Mouse (Mus musculus) urinary bladder, adult 2 months (tissue): ENCODE results near the gene A630076J17Rik. TPM values are rescaled to one million over a fixed set of nuclear protein-coding genes. Genes with fewer than 3 reads are reported as not detected.

Source experiments
- DNase-seq: peaks from one replicate; pipeline ENCODE4 v3.0.0; 2022; ENCODE audit warnings: low spot score
- polyA plus RNA-seq: library from polyadenylated mRNA; depleted of rRNA; stranded (reverse); fragments of >200 nt; gene quantifications from 2 replicates; pipeline ENCODE4 v1.2.3, GENCODE M21; 2012; rRNA removed

Gene A630076J17Rik
- not detected in 2 replicates for polyA plus RNA-seq

DNA sequence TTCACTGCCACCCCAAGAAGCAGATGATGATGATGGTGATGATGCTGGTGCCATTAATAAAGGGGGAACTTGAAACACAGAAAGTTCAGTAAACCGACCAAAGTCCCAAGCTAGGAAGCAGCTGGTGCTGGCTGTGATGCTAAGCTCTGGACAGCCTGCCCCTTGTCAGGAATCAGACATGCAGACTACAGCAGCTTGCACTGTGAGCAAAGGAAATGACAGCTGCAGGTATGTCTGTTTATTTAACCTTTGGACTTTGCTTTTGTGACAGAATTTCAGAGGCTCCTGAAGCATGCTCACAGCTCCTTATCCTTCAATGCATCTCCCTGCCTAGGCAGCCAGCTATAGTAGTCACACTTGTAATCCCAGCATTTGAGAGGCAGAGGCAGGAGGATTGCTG lies at the start of gene A630076J17Rik:
Gene A630076J17Rik, plus strand, starts transcription at position 88 of the 400 bp plus-strand sequence.
- DNase-seq: no peak

DNA sequence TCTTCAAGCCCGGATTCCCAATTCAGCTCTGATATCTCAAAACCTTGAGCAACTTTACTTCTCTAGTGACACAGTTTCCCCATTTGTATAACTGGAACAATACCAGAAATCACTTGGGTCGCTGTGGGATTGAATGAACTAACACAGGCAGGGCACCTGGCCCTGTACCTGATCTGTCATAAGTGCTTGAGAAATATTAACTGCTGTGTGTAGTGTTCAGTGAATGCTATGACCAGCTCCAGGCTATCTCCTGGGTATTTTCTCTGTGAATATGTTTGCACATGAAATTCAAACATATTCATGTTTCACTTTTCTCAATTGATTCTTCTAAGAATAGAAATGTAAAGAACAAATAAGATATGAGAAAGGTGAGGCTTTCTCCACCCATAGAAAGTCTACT lies 49.6 kb upstream of the A630076J17Rik start:
- DNase-seq: no peak

DNA sequence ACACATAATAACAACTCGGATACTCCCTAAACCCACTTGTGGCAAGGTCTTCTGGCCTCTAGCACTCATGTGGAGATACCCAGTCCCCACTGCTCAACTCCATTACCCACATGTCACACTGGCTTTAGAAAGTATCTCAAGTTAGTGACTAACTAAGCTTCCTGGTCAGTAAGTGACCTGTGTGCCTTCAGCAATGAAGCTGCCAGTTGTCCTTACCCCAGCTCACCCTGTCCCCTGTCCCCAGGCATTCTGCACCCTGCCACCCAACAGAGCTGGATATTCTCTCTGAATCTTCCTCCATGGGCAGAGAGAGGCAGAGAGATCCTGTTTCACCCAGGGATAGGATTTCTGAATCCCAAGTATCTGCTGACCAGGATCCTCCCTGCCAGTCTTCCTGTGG lies 47.7 kb upstream of the A630076J17Rik start, which contains the start of gene Kcna10:
Gene Kcna10, plus strand, starts transcription at position 301 of the 400 bp plus-strand sequence.
- DNase-seq: no peak

DNA sequence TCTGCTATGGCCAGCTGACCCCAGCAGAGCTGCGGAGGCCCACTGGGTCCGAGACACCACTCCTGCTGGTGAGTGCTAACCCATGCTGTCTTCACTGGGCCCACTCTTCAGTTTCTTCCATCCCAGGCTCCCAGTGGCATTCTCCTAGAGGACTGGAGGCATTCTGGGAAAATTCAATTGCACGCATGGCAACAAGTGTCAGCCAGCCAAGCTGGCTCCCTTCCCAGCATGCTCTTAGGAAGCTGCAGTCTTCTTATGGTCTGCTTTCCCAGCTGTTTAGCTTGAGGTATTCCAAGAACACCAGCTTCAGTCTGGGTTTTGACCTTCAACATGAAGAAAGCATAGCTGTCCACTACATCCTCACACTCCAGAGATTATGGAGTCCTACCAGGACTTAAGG lies 47.2 kb upstream of the A630076J17Rik start:
- no peak for DNase-seq

DNA sequence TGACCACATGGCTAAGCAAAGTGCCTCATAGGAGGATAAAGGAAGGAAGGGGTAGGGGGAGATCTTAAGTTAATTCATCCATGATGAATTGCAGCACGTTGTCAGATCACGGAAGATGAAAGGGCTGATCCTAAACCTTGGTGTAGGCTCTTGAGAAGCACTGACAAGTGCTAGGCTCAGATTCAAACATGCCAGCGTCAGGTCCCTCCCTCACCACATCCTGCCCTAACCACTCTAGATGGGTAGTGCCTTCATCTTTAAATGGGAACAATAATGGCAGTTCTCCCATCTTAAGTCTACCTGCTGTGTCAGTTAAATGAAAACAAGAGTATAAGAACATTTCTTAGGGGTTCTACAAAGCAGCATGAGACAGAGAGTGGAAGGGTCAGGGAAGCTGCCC lies 44.8 kb upstream of the A630076J17Rik start:
- DNase-seq: no peak

DNA sequence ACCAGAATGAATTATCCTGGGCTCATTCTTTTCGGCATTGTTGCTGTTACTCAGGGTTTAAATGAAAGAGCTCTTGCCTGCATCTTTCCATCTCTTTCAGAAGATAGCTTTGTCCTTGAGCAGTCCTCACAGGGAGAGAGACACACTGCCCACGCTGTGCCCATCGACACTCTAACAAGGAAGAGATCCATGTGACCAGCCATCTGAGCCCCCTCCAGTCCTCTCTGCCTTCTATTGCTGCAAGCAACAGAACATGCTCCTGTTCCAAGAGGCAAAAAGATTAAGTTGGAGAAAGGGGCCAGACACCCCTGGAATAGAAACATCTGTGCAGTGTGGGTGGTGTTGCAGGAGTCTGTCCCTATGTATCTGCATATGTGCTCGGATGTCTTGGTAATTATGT lies 43.4 kb upstream of the A630076J17Rik start:
- DNase-seq: no peak

DNA sequence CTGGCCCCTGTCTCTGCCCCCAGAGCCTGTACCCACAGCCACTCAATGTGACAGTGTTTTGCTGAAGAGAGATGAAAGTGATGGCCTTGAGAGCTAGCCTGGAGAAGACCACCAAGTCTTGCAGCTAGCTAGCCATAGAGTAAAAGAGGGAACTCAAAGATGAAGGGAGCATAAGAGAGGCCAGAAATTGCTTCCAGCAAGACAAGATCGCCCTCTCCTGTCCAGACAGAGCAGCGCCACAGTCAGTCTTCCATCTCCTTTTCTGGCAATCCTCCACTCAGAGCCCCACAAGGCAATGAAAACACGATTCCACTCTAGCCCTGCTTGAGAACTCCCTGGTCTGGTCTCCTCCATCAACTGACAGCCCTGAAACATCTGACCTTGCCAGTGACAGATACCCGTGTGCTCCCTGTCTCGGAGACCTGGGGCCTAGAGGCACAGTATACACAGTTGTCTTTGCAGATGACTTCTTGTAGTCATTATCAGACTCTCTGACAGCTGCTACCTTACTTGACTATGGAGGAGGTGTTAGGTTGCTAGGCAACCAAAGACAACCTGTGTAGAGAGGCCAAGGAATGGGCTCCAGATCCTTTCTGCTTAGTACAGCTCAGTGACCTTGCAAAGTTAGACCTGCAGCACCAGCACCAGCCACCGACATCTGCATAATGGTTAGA lies 42.1 kb upstream of the A630076J17Rik start:
- DNase-seq: no peak

DNA sequence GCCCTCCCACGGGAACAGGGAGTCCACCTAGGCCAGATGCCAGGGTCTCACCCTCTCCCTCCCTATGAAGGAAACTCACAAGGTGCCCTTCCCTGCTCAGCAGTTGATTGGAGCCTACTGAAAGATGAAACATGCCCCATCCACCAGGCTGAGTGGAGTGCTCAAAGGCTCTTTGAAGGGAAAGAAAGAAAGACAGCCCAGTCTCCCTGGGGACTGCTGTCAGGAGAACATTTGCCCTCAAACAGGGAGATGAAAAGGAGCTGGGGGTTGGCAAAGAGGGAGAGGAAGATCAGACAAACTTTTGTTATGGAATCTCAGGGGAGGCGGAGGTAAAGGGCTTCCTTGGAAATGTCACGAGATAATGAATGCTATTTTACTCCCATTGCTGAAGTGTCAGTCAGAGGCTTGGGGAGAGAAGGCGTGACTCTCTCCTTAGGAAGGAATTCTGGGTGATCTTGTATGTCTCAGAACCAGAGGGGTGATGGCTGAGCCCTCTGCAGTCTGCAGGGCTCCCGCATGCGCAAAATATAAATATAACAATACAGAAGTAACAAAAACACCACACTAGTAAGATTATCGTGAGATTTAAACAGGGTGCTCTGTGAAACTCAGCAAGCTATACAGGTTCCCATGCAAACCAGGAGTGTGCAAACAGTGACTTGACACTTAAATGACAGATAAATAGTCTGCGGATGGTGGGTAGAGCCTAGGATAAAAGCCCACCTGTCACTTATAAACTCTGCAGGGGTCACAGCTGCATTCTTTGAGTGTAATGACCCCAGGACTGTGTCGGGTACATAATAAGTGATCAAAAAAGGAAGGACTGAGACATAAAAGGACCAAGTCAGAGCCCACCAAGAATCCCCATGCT lies 28.9 kb upstream of the A630076J17Rik start:
- DNase-seq: no peak

DNA sequence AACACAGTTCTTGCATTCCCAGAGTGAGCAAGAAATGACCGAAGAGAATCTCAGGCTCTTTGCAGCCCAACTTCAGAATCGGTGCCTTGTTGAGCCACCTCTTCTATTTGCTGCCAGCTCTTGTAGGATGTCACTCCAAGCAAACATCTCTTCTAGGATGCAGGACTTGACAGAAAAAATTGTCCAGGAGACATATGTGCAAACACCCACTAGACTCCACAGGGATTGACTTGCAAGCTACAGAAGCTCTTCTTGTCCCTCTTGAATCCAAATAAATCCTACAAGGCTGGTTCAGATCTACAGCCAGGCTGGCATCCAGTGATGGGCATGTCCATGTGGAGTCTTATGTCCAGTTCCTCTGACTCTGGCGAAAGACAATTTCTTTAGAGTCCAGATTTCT lies 26.0 kb upstream of the A630076J17Rik start:
- DNase-seq: no peak

DNA sequence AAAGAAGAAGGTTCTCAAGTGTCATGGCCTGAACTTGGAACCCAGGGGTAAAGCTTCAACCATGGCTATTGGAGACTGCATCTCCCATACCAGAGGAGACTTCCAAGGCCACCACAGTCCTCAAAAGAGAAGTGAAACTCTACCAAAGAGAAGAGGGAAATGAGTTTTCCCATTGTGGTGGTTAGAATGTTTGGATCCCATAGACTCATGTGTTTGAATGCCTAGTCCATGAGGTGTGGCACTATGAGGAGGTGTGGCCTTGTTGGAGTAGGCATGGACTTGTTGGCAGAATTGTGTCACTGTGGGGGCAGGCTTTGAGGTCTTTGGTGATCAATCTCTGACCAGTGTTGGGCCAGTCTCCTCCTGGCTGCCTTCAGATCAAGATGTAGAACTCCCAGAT lies 25.2 kb upstream of the A630076J17Rik start:
- DNase-seq: no peak

DNA sequence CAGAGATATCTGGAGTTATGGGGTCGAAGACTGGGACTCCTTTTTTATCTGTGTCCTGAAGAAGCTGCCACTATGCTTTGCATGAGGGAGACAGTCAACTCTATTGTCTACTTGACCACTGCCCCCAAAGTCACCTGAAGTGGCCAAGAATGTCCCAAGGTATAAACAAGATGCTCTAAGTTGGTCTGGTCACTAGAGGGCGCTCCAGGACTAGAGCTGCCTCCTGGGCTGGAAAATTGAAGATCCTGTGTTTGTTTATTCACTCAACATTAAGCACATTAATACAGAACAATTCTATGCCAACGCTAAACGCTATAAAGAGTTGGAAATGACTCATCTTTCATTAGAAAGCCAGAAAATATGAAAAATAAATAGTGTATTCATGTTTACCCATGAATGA lies 24.4 kb upstream of the A630076J17Rik start:
- peak; percentile 42 for DNase-seq

DNA sequence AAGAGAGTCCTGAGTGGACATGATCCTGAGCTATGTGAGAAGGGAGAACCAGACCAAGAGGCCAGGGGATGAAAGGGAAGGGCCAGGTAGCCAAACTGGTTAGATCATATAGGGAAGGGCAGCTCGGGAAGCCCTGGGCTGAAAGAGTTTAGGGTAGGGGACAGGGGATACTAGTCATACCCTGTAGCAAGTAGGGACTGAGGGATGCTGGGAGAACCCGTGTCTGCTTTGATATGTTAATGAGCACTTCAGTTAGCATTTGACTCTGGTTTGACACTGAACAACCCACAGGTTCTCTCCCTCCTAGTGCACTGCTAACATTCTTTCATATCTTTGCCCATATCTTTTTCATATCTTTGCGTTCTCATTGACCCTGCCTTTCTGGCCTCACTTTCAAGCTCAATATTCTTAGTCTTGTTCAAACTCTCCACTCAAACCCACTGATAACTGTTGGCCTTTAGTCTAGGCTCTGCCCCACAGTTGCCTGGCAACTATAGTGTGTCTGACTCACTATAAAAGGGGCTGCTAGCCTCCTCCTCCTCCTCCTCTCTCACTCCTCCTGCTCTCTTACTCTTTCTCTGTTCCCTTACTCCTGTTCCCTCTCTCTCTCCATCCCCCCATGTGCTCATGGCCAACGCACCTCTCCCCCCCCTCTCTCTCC lies 23.8 kb upstream of the A630076J17Rik start:
- DNase-seq: no peak

DNA sequence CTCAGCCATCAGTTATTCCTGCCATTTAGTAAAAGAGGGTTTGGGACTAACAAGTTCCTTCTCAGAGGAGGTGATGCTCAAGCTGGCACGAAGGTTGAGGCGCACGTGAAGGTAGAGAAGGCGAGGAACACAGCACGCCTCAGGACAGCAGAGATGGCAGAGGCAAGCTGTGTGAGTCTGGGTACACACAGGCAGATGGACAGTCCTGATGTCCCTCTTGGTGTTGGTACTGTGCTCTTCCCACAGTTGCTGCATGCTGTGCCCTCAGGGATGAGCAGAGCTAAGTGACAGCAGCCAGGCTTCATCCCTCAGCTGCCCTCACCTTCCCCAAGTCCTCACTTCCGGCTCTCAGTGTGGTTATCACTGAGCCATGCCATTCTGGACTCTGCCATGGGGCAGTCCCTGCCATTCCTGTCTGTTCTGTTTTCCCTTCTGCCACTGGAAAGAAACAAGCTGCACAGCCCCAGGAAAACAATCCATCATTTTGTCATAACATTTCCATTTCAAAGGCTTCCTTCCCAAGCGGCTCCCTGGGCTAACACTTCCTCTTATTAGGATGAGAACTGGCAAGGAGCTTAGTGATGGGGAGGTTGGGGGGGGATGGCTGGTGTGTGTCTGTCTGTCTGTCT lies 22.7 kb upstream of the A630076J17Rik start:
- DNase-seq: no peak

DNA sequence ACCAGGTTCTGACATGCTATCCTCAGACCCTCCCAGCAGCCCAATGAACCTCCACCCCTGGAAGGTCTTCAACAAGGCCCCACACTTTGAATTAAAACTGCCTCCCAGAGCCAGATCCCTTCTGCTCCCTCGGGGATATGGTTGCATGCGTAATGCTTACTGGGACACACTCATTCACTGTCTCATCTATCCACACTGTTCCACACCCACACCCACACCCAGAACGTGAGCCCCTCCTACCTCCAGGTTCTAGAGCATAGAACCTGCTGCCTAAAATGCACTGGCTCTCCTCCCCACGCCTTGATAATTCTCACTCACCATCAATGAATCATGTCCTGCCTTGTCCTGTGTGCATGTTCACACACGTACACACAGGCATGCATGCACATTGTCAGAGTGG lies 15.8 kb upstream of the A630076J17Rik start:
- DNase-seq: no peak

DNA sequence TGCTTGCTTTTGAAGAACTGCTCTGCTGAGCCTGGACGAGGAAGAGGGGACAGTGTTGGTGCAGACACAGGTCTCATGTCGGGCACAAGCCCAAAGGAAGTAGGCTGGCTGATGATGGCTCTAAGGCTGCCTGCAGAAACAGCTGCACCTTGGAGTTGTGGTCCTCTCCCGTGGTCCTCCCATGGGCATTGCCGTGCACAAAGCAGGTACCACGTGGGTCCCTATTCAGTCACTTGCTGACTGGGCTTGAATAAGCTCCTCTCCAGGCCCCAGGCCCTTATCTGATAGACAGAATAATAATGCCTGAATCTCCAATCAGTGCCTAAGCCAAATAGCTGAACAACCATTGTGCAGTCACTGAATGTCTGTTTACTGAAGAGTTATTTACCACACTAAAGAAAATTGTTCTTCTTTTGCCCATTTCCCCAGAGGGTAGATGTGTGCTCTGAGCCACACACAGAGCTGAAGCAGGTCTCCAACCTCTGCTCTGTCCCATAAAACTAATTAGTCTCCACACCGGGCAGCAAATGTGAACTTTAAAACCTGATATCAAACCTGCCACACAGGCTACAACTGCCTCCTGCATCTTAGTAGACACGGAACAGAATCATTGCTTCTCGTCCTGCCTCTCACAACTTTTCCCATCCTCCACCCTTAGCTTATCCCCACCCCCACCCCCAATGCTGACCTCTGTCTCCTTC lies 13.9 kb upstream of the A630076J17Rik start:
- no peak for DNase-seq

DNA sequence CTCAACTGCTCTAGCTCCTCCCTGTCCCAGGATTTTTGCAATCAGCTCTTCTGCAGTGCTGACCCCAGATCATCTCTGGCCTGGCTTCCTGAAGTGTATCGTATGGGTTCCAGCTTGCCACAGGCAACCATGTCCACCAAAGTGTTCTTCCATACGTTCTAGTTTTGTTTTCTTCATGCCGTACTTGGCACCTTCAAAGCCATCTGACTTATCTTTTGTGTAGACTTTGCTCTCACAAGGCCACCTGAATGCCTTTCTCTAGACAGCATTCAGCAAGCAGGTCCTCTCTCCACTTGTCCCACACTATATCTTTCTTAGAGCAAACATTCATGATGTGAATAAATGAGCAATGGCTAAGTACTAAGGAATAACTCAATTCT lies 13.3 kb upstream of the A630076J17Rik start:
- no peak for DNase-seq

DNA sequence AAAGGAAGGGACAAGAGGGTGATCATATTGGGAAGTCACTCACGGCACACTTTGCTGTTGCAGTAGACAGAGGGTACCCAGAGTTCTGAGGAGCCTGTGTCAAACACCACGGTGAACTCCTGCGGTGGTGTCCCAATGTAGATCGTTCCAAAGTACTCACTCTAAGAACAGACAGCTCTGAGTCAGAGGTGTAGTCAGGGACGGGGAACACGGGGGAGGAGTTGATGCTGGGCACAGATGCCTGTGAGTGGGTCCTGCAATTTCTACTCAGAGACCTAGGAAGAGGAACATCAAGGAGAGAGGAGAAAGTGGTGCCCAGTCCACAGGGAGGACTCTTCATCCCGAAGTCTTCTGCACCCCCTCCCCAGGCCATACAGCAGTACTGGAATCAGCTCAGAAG lies 11.8 kb upstream of the A630076J17Rik start:
- DNase-seq: no peak

DNA sequence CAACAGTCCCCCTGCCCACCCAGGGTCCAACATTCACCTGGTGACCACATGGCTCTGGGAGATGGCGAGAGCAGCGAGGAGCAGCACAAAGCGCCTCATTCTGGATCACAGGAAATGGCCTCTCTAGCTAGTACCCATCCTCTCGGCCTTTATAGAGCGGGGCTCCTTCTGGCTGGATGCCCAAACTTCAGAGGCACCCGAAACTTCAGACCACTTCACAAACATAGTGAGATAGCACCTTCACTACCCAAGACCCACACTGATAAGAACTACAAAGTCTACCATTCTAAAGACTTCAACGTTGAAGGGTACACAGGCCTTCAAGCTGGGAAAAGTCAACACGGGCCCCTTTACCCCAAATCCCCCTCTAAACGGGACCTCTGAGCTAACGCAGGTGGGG lies 8.8 kb upstream of the A630076J17Rik start, which contains the start of gene Cym:
Gene Cym, minus strand, starts transcription at position 125 of the 400 bp plus-strand sequence.
- DNase-seq: no peak

DNA sequence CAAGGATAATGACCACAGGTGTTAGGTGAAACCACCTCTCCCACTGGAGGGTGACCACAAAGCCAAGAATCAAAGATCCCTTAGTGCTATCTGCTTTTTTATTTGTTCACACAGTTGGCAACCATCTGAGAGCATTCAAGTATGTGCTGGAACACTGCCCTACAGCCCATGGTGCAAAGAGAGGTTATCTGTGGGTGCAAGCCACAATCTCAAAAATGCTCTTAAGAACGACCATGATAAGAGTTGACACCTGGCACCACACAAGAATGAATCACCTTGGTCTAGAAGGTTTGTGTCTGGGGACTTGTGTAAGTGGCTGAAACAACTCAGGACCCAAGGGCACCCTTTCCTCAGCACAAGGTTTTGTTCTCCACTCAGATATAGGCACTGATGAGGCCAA lies 7.2 kb upstream of the A630076J17Rik start:
- DNase-seq: no peak

DNA sequence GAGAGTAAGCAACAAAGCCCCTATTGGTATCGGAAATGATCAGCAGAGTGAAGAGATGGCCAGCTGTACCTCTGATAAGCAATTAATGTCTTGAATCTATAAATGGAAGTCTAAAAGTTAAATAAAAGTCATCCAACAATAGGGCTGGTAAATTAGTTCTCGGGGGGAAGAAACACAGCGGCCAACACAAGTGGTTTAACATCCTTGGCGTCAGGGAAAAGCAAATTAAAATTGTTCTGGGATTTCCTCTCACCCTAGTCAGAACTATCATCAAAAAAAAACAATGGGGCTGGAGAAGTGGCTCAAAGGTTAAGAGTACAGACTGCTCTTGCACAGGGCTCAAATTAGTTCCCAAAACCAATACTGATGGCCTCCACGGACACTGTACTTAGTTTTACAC lies 4.6 kb upstream of the A630076J17Rik start:
- no peak for DNase-seq

DNA sequence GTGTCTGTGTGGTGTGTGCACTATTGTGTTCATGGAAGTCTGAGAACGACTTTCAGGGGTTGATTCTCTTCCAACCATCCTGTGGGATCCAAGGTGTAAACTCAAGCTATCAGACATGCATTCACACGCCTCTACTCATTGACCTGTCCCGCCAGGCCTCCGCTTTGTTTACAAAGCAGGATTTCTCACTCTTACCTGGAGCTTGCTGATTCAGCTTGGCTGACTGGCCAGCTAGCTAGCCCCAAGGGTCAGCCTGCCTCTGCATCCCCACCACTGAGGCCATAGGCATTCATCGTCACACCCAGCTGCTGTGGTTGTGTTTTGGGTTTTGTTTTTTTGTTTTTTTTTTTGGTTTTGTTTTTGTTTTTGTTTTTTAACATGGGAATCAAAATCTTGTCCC lies 1.2 kb upstream of the A630076J17Rik start:
- DNase-seq: no peak
